Mouse (Mus musculus) kidney, postnatal 14 days (tissue): ENCODE data around the gene Tm6sf2.

Source experiments
- DNase-seq: peaks from one replicate; pipeline ENCODE4 v3.0.0; 2022; ENCODE audit warnings: mixed read lengths

Gene Tm6sf2

DNA sequence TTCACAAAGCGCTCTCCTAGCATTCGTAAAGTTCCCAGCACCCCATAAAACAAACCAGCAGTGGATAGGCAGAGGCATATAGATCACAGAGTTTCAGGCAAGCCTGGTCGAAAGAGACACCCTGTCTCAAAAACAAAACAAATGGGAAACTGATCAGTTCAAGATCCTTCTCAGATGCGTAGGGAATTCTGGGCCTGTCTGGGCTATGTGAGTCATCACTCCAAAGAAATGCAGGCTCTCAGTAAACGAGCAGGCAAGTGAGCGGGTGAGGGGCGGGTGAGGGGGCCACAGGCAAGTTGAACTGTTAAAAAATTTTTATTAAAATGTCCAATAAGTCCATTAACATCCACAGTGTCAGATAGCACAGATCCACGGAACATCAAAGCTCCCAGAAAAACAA lies 20.1 kb downstream of the Tm6sf2 start:
- no peak for DNase-seq

DNA sequence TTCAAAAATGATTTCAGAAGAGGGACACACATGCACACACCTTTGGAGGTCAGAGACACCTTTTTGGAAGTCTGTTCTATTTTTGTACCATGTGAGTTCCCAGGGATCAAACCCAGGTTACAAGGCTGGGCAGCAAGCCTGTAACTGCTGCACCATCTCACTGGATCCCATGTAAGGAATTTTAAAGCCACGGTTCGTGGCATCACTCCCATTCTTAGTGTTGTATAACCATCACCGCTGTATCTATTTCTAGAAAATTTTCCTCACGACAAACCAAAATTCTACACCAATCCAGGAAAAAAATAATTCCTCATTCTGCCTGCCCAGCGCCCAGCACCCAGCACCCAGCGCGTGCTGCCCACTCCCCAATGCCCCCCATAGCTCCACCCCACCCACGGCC lies 26.6 kb downstream of the Tm6sf2 start:
- DNase-seq = no peak

DNA sequence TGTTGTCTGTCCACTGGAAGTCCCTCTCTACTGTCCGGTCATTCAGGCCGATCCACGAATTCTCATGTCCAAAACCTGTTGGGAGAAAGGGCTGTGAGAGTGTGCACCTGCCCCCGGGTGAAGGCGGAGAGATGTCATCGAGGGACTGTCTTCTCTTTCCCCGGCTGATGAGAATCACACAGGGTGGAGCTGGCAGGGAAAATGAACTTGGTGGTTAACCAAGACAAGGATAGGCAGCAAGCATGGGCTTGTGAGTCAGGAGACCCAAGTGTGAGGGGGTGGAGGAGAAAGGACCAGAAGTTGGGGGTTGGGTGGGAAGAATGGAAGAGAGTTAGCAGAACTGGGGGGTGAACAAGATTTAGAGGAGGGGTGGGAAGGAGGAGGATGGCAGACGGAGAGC lies 27.5 kb downstream of the Tm6sf2 start:
- no peak for DNase-seq

DNA sequence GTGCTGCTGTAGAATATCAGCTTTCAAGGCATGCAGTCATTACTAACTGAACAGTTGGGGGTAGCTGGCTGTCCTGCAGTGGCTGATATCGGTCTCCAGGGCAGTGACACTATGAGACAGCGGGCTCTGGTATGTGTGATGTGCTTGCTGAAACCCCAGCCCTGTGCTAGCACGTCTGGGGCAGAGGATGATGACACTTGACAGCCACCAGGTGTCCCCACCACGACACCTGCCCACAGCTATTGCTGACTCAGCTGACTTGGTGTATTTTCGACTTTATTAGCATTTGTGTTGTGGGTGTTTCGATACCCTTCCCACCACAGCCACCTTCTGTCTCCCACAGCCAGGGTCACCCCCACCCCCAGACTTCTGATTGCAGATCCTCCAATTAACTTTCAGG lies 31.8 kb downstream of the Tm6sf2 start:
- peak; percentile 38 for DNase-seq

DNA sequence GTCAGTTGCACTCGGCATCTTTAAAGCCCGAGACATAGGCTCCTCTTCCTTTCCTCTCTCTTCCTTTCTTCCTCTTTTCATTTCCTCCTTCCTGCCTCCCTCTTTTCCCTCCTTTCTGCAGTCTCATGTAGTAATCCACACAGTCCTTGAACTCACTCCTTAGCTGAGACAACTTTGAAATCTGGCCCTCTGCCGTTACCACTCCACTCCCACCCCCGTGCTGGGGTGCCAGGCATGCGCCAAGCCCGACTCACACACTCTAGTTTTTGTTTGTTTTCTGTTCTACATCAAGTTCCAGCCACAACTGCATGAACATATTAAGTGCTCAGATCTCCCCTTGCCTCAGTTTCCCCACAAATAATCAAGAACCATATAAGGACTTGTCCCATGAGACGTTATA lies 32.2 kb downstream of the Tm6sf2 start:
- DNase-seq = no peak

DNA sequence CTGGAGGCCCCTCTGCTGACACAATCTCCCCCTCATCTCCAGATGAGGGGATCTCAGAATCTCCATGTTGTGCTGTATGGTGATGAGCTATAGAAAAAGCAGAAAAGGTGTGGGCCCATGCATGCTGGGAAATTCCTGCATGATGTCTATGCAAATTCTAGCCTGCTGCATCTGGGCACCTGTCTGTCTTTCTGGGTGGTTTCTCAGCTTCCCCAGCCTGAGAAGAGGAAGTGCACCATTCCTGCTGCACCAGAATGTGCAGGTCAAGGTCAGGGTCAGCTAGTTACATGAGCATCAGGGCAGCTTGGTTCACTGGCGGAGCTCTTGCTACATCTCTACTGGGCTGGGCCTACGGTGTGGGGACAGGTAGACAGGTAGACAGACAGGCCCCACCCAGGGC lies 37.7 kb downstream of the Tm6sf2 start:
- no peak for DNase-seq

DNA sequence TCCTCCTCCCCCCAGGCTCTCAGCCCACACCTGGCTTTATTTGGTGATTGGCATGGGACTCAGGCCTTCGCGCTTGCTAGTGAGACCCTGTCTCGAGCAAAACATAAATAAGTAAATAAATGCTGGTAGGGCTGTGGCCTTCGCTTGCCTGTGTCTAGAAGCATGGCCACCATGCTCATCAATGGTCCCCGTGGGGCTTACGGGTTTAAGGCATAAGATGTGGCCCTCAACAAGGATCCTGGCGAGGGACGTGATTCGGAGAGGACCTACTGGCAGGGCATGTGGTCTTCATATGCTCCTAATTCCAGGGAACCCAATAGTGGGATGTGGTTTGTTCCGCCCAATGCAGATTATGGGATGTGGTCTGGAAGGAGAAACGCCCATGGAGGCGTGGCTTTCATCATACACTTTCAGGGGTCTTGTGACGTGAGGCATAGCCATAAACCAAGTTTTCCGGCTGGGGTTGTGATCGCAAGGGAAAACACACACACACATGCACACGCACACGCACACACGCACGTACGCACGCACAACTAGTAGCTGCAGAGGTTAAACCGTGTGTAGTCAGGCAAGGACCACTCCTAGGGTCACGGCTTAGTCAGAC lies 38.6 kb downstream of the Tm6sf2 start:
- no peak for DNase-seq

DNA sequence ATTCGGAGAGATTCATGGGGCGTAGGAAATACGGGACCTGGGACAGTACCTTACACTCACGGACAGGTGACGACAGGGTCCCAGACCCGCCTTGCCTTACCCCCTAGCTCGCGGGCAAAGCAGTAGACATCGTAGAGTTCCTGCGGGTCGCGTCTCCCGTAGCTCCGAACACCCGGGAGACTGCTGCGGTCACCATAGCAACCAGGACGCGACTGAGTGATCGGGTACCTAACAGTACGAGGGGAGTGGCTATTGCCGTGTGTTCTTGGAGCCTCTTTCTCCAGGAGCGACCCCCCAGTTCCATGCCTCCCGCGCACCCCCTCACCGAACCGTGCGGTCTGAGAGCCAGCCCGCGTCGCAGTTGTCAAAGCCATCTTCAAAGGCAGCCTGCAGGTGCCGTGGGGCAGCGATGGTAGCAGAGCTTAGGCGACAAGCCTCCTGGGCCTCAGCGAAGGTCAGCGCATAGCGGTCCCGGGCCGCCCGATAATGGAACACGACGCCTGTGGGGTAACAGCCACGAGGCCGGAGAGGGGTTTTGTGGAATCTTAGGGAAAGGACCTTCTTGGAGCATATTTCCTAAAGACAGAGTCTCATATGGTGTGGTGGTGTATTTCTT lies 39.8 kb downstream of the Tm6sf2 start:
- DNase-seq = no peak

DNA sequence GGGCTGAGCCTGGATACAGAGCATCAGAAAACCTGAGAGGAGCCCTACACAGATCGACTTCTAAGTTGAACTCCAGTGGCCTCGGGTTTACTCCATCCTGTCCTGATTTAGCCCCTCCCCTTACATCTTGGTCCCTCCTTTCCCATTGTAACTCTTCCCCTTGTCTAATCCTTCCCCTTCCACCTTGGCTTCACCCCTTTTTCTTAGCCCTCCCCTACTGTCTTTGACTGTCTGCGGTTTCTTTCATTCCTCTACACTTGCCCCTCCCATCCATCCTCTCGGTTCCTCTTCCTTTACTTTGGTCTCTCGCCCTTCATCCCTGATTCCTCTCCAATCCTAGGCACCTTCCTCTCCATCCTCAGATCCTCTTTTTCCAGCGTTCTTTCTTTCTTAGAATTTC lies 41.8 kb downstream of the Tm6sf2 start:
- no peak for DNase-seq

DNA sequence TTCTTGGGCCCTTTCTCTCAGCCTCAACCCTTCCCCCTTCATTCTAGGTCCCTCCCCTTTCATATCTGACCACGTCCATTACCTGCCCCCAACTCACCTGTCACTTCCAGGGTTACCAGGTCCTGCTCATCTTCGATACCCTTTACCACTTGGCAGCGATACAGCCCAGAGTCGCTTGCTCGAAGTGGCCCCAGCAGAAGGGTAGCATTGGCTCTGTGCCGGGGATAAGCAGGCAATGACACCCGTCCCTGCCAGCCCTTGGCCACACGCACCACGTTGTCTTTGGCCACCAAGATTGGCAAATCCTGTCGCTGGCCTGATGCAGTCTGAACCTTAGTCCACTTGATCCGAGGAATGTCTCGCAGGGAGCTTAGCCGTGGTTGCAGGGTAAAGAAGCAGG lies 42.2 kb downstream of the Tm6sf2 start:
- DNase-seq = no peak

DNA sequence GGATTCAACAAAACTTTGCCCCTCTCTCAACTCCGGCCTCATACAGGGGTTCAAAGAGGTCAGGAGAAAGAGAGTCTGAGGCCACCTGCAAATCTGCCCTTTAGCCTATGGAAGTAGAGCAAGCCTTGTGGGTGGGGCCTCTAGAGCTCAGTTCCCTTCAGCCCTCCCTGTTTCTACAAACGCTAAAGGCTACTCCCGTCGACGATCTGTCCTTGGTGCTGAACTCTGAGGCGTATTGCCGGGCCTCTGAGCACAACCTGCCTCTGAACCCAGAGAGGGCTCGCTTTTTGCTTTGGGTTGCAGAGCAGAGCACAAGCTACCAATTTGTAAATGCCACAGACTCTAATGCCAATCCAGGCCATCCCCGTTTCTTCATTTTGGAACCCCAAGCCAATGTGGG lies 44.9 kb downstream of the Tm6sf2 start:
- DNase-seq = peak; percentile 28

DNA sequence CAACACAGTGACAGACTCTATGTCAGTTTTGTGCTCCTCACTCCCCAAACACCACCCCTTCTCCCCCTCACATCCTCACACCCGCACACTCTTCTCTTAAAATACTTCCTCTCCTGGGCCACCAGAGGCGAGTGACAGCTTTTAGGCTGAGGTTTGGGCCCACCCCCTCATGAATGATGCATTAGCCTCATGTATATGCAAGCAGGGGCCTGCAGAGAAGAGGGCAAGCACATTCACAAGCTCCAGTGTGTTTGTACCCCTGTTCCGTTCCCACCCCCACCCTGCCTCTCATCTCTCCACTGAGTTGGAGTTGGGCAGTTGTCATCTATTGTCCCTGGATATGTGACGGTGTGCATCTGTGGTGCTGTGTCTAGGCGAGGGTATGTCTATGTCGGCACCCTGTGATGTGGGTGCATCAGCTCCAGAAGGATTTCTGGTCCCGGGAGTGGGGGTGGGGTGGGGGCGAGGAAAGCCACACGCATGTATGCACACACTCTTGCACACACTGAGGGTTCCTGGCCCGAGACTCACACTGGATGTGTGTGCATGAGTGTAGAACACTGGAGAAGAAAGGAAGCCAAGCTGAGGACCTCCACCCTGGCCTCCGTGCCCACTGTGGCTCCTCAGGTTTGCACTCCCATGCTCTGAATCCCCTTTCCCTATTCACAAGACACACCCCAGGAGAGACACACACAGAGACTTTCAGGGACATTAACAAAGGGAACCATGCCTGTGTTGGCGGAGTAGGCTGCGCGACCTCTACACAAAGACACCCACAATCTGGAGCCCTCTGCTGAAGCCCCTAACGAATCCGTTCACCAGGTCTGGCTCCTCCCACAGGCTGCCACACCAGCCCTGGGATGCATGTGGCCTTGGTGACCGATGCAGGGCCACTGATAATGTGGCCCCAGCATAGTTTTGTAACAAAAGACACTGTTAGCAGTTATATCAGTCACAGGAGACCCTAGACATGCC lies 46.3 kb downstream of the Tm6sf2 start:
- no peak for DNase-seq

DNA sequence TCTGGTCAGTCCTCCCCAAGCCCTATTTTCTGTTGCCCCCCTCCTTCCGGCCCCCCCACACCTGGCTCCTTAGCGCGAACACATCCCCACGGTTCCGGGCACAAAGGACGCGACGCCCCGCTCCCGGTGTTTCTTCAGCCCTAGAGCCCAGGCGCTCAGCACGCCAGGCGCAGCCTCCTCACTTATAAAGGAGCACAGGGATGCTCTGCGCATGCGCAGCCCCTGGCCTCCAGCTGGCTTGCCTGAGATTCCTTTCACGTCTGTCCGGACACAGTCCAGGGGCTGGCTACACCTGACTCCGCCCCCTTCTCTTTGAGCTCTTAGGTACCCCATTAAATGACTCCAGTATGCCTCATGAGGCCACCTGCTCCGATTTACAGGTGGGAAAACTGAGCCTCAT lies 47.9 kb downstream of the Tm6sf2 start, which contains the start of gene Ncan:
Gene Ncan (minus strand): TSS at position 207 of the 400 bp plus-strand sequence.
- peak; percentile 79 for DNase-seq

DNA sequence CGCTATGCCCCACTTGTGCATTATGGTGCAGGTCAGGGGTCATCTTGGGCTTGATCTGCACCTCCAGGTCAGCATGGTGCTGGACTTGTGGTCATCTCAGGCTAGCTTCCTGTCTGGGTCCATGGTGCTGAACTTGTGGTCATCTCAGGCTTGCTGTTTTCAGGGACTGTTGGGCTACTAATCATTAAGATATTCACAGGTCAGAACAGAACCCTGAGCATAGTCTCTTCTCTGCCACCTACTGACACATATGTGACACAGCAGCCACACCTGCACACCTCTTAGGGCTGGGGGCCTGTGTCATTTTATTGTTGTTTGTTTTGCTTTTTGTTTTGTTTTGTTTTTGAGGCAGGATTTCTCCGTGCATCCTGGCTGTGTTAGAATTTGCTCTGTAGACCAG lies 50.1 kb downstream of the Tm6sf2 start:
- no peak for DNase-seq

DNA sequence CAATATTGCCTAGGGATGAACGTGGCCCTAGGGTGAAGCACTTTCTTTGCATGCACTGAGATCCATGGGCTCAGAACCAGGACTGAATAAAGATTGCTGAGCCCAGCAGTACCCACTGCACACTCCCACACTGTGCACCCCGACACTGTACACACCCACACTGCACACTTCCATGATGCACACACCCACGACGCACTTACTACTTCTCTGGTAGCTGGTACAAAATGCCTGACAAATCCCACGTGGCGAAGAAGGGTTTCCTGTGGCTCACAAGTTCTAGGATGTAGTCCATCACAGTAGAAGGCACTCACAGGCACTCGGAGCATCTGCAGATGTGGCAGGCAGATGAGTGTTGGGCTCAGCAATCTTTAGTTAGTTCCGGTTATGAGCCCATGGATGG lies 52.3 kb downstream of the Tm6sf2 start:
- DNase-seq = no peak

DNA sequence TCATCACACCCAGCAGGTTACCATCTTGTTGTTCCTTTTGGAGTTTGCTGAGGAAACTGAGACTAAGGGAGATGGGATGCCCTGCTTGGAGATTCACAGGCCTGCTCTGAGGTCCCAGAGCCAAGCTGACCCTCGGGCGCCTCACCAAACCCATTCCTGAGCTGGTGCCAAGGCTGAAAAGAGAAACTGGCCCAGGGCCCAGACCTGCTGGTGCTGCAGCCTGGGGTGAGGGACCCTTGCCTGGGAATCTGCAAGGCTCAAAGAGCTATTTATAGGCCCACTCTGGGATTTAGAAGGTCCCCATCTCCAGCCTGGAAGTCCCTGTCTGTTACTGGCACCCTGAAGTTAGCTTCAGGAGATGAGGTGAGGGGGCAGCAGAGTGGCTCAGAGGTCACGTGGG lies 55.7 kb downstream of the Tm6sf2 start:
- DNase-seq = peak; percentile 49

DNA sequence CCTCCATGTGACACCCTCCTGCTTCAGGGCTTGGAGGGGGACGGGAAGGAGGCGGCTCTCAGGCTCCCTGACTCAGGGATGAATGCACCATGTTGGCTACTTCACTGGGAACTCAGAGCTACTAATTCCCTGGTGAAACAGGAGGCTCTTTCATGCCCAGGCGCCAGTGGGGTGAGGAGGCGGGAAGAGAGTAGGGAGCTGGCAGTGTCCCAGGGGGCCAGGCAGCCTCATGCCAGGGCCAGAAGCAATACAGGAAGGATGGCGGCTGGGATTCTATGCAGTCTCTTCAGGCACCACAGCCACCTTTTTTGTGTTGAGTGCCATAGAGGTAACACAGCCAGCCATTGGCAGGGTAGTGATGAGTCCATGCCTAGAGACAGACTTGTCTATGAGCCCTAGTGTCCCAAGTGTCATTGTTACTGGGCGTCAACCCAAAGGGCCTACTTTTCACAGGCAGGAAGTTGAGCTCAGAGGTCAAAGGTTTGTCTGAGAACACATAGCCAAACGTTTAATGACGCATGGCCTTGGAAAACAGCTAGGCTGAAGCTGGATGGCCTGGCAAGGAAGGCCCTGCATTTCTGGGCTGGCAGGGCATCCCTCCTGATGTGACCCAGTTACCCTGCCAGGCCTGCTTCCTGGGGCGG lies 56.7 kb downstream of the Tm6sf2 start:
- DNase-seq = peak; percentile 25
